Mouse (Mus musculus): ENCODE data around the gene Ss18l1.

DNA sequence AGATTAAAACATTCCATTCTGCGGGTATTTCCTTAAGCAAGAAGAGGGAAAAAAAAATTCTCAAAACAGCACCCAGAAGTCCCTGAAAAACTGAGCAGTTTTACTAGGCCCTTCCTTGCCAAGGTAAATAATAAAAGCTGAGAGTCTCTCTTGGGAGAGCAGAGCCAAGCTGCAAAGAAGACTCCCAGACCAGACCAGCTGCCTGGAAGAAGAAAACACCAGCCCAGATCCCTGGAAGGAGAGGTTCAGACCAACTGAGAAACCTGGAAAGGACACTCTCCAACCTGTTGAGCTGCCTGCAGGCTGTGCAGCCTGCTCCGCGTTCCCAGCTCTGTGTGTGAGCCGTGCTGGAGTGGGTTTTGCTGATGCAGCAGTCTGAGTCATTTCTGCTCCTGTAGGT, 24.7 kb upstream of the Ss18l1 start:
- no peak for TF ChIP-seq MAX (IDR thresholded peaks at IDR 0.05; ENCODE audit: low read depth)
- no peak for TF ChIP-seq E2F4 (IDR thresholded peaks at IDR 0.05; ENCODE audit: insufficient read depth)
- no peak for TF ChIP-seq POLR2A (IDR thresholded peaks at IDR 0.05; ENCODE audit: insufficient read length, low read depth)
- no peak for TF ChIP-seq TCF12 (IDR thresholded peaks at IDR 0.05; ENCODE audit: insufficient read depth, poor library complexity, severe bottlenecking)

Data from myocyte (in vitro differentiated cells).